Mouse (Mus musculus) CH12.LX (cell line): ENCODE results near the gene Itgb3. TPM values are rescaled to one million over a fixed set of nuclear protein-coding genes. Genes with fewer than 3 reads are reported as not detected.

Experiments
- DNase-seq: peaks from one replicate; pipeline ENCODE4 v3.0.0-alpha.2; 2013; ENCODE audit errors: extremely low read depth
- H3K27ac ChIP-seq: 2 replicates; pipeline ENCODE4 v1.5.1; 2012; ENCODE audit warnings: low read depth, mild to moderate bottlenecking, control low read depth, moderate library complexity; ENCODE audit not compliant: insufficient read depth
- H3K27me3 ChIP-seq: replicated peaks from 2 replicates; pipeline ENCODE3; 2012; ENCODE audit warnings: inconsistent platforms
- H3K36me3 ChIP-seq, 2 experiments: replicated peaks in 1 of 2; 2 replicates each; pipeline versions ENCODE3 to v1.6.1; 2012; ENCODE audit warnings: inconsistent platforms in 1 of 2, low read length in 1 of 2, mild to moderate bottlenecking in 1 of 2, mixed read lengths in 1 of 2, moderate library complexity in 1 of 2; ENCODE audit not compliant: control insufficient read depth in 1 of 2, insufficient read depth in 1 of 2
- H3K4me1 ChIP-seq, 2 experiments: 2 replicates each; pipeline ENCODE4 v1.6.1; 2012; ENCODE audit warnings: inconsistent platforms in 1 of 2, moderate library complexity in 1 of 2; ENCODE audit not compliant: insufficient read depth in 2 of 2, control insufficient read depth in 1 of 2
- H3K4me2 ChIP-seq: 2 replicates; pipeline ENCODE4 v1.6.1; 2012; ENCODE audit warnings: low read depth, mild to moderate bottlenecking, control low read depth; ENCODE audit not compliant: poor library complexity, insufficient read depth, severe bottlenecking
- H3K4me3 ChIP-seq, 3 experiments: fragments of 150-350 bp in 1 of 3; sonication (generic) in 1 of 3; replicated peaks in 1 of 3; 2 replicates each; pipeline versions ENCODE3 to v1.5.1; 2011 to 2012; ENCODE audit warnings: low read depth in 2 of 3, low read length in 2 of 3, mild to moderate bottlenecking in 2 of 3, moderate library complexity in 2 of 3, control low read depth in 1 of 3, improper control_type of control experiment in 1 of 3, inconsistent platforms in 1 of 3, mixed read lengths in 1 of 3; ENCODE audit not compliant: poor library complexity in 1 of 3
- H3K79me2 ChIP-seq: replicated peaks from 2 replicates; pipeline ENCODE4 v1.6.1; 2012; ENCODE audit warnings: mild to moderate bottlenecking, moderate library complexity; ENCODE audit not compliant: control insufficient read depth, poor library complexity, insufficient read depth, severe bottlenecking; ENCODE audit errors: extremely low read depth
- H3K9ac ChIP-seq: 2 replicates; pipeline ENCODE4 v1.6.1; 2012; ENCODE audit warnings: low read depth, mild to moderate bottlenecking, control low read depth, moderate library complexity; ENCODE audit not compliant: insufficient read depth
- H3K9me3 ChIP-seq: replicated peaks from 2 replicates; pipeline ENCODE3; 2012; ENCODE audit warnings: low read length, inconsistent platforms, mixed read lengths
- BHLHE40 ChIP-seq: IDR thresholded peaks from 2 replicates; pipeline ENCODE4 v1.6.1; 2011; ENCODE audit warnings: mild to moderate bottlenecking, low read depth, low read length, improper control_type of control experiment
- CTCF ChIP-seq, 2 experiments: IDR thresholded peaks in 1 of 2; conservative IDR thresholded peaks in 1 of 2; 2 replicates each; pipeline ENCODE4 v1.5.1; 2011 to 2012; ENCODE audit warnings: low read depth in 2 of 2, low read length in 2 of 2, improper control_type of control experiment in 1 of 2, inconsistent platforms in 1 of 2, mild to moderate bottlenecking in 1 of 2, moderate library complexity in 1 of 2
- E2F4 ChIP-seq: IDR thresholded peaks from 2 replicates; pipeline ENCODE4 v1.6.1; 2011; ENCODE audit warnings: low read depth, low read length, improper control_type of control experiment; ENCODE audit not compliant: insufficient replicate concordance
- ELF1 ChIP-seq: IDR thresholded peaks from 2 replicates; pipeline ENCODE4 v1.6.1; 2014; ENCODE audit warnings: low read depth, mild to moderate bottlenecking, inconsistent platforms, low read length, improper control_type of control experiment
- EP300 ChIP-seq: IDR thresholded peaks from 2 replicates; pipeline ENCODE4 v1.6.1; 2011; ENCODE audit warnings: low read length, improper control_type of control experiment
- KAT2A ChIP-seq: IDR thresholded peaks from 2 replicates; pipeline ENCODE4 v1.6.1; 2012; ENCODE audit warnings: low read length, improper control_type of control experiment, inconsistent platforms; ENCODE audit not compliant: insufficient replicate concordance
- MEF2A ChIP-seq: IDR thresholded peaks from 2 replicates; pipeline ENCODE4 v1.6.1; 2014; ENCODE audit warnings: low read depth, mild to moderate bottlenecking, inconsistent platforms, low read length, improper control_type of control experiment, borderline replicate concordance
- MXI1 ChIP-seq: IDR thresholded peaks from 2 replicates; pipeline ENCODE4 v1.6.1; 2011; ENCODE audit warnings: mild to moderate bottlenecking, low read depth, low read length, improper control_type of control experiment
- NELFE ChIP-seq: IDR thresholded peaks from 2 replicates; pipeline ENCODE4 v1.6.1; 2011; ENCODE audit warnings: low read depth, low read length, improper control_type of control experiment
- NRF1 ChIP-seq: IDR thresholded peaks from 2 replicates; pipeline ENCODE4 v1.6.1; 2014; ENCODE audit warnings: low read depth, mild to moderate bottlenecking, inconsistent platforms, low read length, improper control_type of control experiment, moderate library complexity
- PAX5 ChIP-seq: IDR thresholded peaks from 2 replicates; pipeline ENCODE4 v1.6.1; 2012; ENCODE audit warnings: low read length, inconsistent platforms, mixed read lengths
- POLR2A ChIP-seq: IDR thresholded peaks from 2 replicates; pipeline ENCODE4 v1.6.1; 2011; ENCODE audit warnings: low read depth, mild to moderate bottlenecking, improper control_type of control experiment, low read length
- POLR2AphosphoS2 ChIP-seq: IDR thresholded peaks from 2 replicates; pipeline ENCODE4 v1.6.1; 2011; ENCODE audit warnings: low read depth, low read length, improper control_type of control experiment
- RAD21 ChIP-seq: IDR thresholded peaks from 2 replicates; pipeline ENCODE4 v1.6.1; 2011; ENCODE audit warnings: low read depth, mild to moderate bottlenecking, low read length, improper control_type of control experiment, moderate library complexity
- RCOR1 ChIP-seq: conservative IDR thresholded peaks from 2 replicates; pipeline ENCODE4 v1.6.1; 2012; ENCODE audit warnings: low read depth, mild to moderate bottlenecking, inconsistent platforms, low read length, improper control_type of control experiment
- SIN3A ChIP-seq: IDR thresholded peaks from 2 replicates; pipeline ENCODE4 v1.6.1; 2012; ENCODE audit warnings: low read length, improper control_type of control experiment, inconsistent platforms
- SMC3 ChIP-seq: IDR thresholded peaks from 2 replicates; pipeline ENCODE4 v1.6.1; 2011; ENCODE audit warnings: low read depth, low read length, improper control_type of control experiment
- TBP ChIP-seq: conservative IDR thresholded peaks from 2 replicates; pipeline ENCODE4 v1.6.1; 2011; ENCODE audit warnings: low read depth, low read length, improper control_type of control experiment
- TCF12 ChIP-seq: IDR thresholded peaks from 2 replicates; pipeline ENCODE4 v1.6.1; 2014; ENCODE audit warnings: low read depth, mild to moderate bottlenecking, inconsistent platforms, low read length, improper control_type of control experiment
- USF2 ChIP-seq: conservative IDR thresholded peaks from 2 replicates; pipeline ENCODE4 v1.6.1; 2011; ENCODE audit warnings: low read depth, low read length, improper control_type of control experiment
- ZC3H11A ChIP-seq: IDR thresholded peaks from 2 replicates; pipeline ENCODE4 v1.6.1; 2012; ENCODE audit warnings: low read depth, mild to moderate bottlenecking, inconsistent platforms, low read length, improper control_type of control experiment
- ZKSCAN1 ChIP-seq: IDR thresholded peaks from 2 replicates; pipeline ENCODE4 v1.6.1; 2012; ENCODE audit warnings: low read depth, inconsistent platforms, low read length, improper control_type of control experiment, borderline replicate concordance
- ZMIZ1 ChIP-seq: IDR thresholded peaks from 2 replicates; pipeline ENCODE4 v1.6.1; 2012; ENCODE audit warnings: low read depth, mild to moderate bottlenecking, inconsistent platforms, low read length, improper control_type of control experiment
- ZNF384 ChIP-seq: IDR thresholded peaks from 2 replicates; pipeline ENCODE4 v1.6.1; 2012; ENCODE audit warnings: low read depth, low read length, improper control_type of control experiment, inconsistent platforms
- dilution Hi-C: fragments of 300-500 bp; cut with MboI; formaldehyde crosslinking; loops from 2 replicates; pipeline ENCODE4 v1.14.3; 2020; ENCODE audit warnings: low sequenced_read_pairs; ENCODE audit not compliant: extremely low pct_unique_long_range_greater_than_20kb, extremely low pct_ligation_motif_present
- in situ Hi-C: fragments of 300-500 bp; cut with MboI; formaldehyde crosslinking; loops from 3 replicates; pipeline ENCODE4 v1.14.3; 2019; ENCODE audit warnings: low sequenced_read_pairs, low pct_ligation_motif_present, low pct_unique_long_range_greater_than_20kb, mixed read lengths
- polyA plus RNA-seq: library from polyadenylated mRNA; unstranded; fragments of >175 nt; gene quantifications from 2 replicates; pipeline ENCODE4 v1.2.1, GENCODE M21; 2012; ENCODE audit warnings: low read depth; ENCODE audit not compliant: insufficient read length
- total RNA-seq, 2 experiments: library from RNA; depleted of rRNA; stranded (reverse); fragments of 300-350 nt in 1 of 2; fragments of >200 nt in 1 of 2; gene quantifications; 2 replicates each; pipeline ENCODE4 v1.2.3; 2012 to 2014

Gene Itgb3
- total and polyA plus RNA-seq, 3 experiments = 2.9 to 11.0 (median 3.0) TPM

DNA sequence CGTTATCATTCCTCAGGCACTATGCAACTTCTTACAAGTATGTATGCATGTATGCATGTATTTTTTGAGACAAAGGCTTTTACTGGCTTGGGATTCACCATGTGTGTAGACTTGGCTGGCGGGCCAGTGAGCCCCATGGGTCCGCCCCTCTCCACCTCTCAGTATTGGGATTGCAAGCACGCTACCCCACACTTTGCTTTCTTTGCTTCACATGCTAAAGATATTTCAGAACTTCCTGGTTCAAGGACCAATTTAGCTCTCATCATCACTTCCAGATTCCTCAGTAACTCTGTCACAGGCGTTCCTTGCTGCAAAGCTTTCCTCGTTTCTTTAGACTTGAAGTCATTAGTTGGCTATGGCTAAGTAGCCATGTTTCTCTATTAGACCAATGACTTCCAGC is 41.7 kb upstream of the Itgb3 start:
- TF ChIP-seq ZKSCAN1 = no peak
- no peak for TF ChIP-seq POLR2AphosphoS2
- no peak for TF ChIP-seq ZNF384
- no peak for TF ChIP-seq TBP
- no peak for TF ChIP-seq MXI1
- no peak for TF ChIP-seq USF2
- TF ChIP-seq NELFE = no peak
- TF ChIP-seq NRF1 = no peak
- no peak for TF ChIP-seq POLR2A
- no peak for TF ChIP-seq ELF1
- Histone ChIP-seq H3K4me1 (peaks cover 0 to 2% of the 10 kb centered on the region in 2 experiments; a peak in 1 of 4 replicates), H3K79me2 (no peaks in the 10 kb centered on the region), H3K9me3 (peaks cover 8% of the 10 kb centered on the region), H3K27ac (no peak overlapping the region), H3K36me3 (no peaks in the 10 kb centered on the region), H3K27me3 (no peaks in the 10 kb centered on the region), H3K9ac (no peak overlapping the region), H3K4me2 (no peak overlapping the region), H3K4me3 (no peak overlapping the region)
- in situ Hi-C loops (no loop called here), dilution Hi-C loops (no loop called here)
- no peak for DNase-seq

DNA sequence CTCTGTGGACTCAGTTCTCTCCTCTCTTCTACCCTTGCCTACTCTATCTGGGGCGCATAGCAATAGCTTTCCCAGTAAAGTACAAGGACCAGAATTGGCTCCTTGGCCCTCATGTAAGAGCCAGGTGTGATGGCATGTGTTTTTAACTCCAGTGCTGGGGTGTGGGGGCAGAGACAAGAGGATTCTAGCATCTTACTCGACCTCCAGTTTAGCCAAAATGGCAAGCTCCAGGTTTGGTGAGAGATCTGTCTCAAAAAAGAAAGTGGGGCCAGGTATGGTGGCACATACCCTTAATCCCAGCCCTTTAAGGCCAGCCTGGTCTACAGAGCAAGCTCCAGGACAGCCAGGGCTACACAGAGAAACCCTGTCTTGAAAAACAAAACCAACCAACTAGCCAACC is 41.0 kb upstream of the Itgb3 start:
- Histone ChIP-seq H3K4me2 (no peak overlapping the region), H3K79me2 (no peaks in the 10 kb centered on the region), H3K9me3 (peaks cover 8% of the 10 kb centered on the region), H3K9ac (no peak overlapping the region), H3K27me3 (no peaks in the 10 kb centered on the region), H3K36me3 (no peaks in the 10 kb centered on the region), H3K4me1 (peaks cover 0 to 2% of the 10 kb centered on the region in 2 experiments; a peak in 1 of 4 replicates), H3K27ac (no peak overlapping the region), H3K4me3 (no peak overlapping the region)
- DNase-seq = no peak
- dilution Hi-C loops = no loop called here
- TF ChIP-seq SMC3 = no peak
- TF ChIP-seq BHLHE40 = no peak
- no peak for TF ChIP-seq ZMIZ1
- TF ChIP-seq PAX5 = no peak
- TF ChIP-seq SIN3A = no peak
- TF ChIP-seq EP300 = no peak
- TF ChIP-seq NELFE = no peak
- TF ChIP-seq RCOR1 = no peak
- no peak for TF ChIP-seq KAT2A
- no peak for TF ChIP-seq ELF1
- TF ChIP-seq E2F4 = no peak
- no peak for TF ChIP-seq TCF12
- no peak for TF ChIP-seq TBP
- no peak for TF ChIP-seq ZNF384
- no peak for TF ChIP-seq CTCF (conservative IDR thresholded peaks at IDR 0.05 in 1 of 2, IDR thresholded peaks at IDR 0.05 in 1 of 2; ENCODE audit: low read depth in 2 of 2, low read length in 2 of 2)
- TF ChIP-seq ZC3H11A = no peak
- no peak for TF ChIP-seq RAD21
- no peak for TF ChIP-seq POLR2A
- TF ChIP-seq MEF2A = no peak
- in situ Hi-C loops = no loop called here
